Mouse (Mus musculus) olfactory bulb, adult 2 months (tissue): Measurements from ENCODE around the gene Spns1.

Experiments
- CTCF ChIP-seq: fragments of 200-500 bp; IDR thresholded peaks from 2 replicates; pipeline ENCODE4 v1.5.1; 2012; ENCODE audit warnings: low read depth, mild to moderate bottlenecking, low read length, moderate library complexity; ENCODE audit not compliant: insufficient read depth
- POLR2A ChIP-seq: fragments of 200-500 bp; IDR thresholded peaks from 2 replicates; pipeline ENCODE4 v1.6.1; 2012; ENCODE audit warnings: mild to moderate bottlenecking, low read depth, low read length, moderate library complexity; ENCODE audit not compliant: insufficient read depth

DNA sequence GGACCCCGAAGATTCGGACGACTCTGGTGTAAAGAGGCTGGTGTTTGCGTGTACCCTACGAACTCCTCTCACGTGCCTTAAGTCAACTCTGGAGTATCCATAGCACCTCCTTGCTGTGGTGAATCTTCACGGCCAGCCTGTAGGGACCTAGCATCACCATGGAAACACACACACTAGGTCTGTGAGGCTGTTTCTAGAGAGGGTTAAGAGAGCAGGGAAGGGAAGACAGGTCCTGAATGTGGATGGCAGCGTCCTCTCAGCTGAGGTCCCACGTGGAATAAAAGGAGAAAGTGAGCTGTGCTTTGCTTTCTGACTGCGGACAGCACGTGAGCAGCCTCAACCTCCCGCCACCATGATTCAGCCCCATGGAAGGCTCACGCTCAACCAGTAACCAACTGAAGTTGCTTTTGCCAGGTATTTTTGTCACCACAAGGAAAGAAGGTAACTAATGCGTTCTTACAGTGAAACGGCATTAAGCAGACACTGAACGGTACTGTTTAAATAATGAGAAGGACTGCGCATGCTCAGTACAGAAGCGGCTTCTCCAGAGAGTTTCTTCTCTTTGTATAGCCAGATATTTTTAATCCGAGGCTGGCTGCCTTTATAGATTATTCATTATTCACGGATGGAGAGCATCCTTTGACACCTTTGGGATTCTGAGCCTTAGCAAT, 26.4 kb downstream of the Spns1 start:
- no peak for TF ChIP-seq CTCF
- no peak for TF ChIP-seq POLR2A
